Mouse (Mus musculus) ES-E14 (cell line): ENCODE data around the gene Gp9.

Experiments used
- CHD2 ChIP-seq: IDR thresholded peaks from 2 replicates; pipeline ENCODE4 v1.6.1; 2014; ENCODE audit warnings: mild to moderate bottlenecking, low read depth, low read length, inconsistent platforms
- HCFC1 ChIP-seq: IDR thresholded peaks from 2 replicates; pipeline ENCODE4 v1.6.1; 2012; ENCODE audit warnings: low read length, inconsistent platforms, borderline replicate concordance; ENCODE audit not compliant: insufficient read depth
- MAFK ChIP-seq: IDR thresholded peaks from 2 replicates; pipeline ENCODE4 v1.6.1; 2014; ENCODE audit warnings: mild to moderate bottlenecking, low read depth, low read length, inconsistent platforms; ENCODE audit not compliant: insufficient read depth
- ZC3H11A ChIP-seq: IDR thresholded peaks from 2 replicates; pipeline ENCODE4 v1.6.1; 2012; ENCODE audit warnings: low read depth, mild to moderate bottlenecking, inconsistent platforms, low read length, borderline replicate concordance

DNA sequence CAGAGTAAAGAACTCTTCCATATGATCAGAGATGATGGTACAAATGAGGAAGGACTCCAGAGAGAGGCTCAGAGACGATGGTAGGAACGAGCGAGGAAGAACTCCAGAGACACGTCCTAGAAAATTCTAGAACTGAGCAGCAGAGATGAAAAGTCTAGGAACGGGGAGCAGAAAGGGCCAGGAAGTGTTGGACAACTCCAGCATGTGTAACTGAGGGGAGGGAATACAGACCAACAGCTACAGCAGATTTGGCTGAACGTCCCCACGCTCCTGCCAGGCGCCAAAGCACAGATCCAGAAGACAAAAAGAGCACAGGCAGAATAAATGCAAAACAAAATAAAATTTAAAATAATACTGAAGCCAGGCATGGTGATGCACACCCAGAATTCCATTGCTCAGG is 21.0 kb upstream of the Gp9 start:
- TF ChIP-seq ZC3H11A (no peak), MAFK (no peak), HCFC1 (no peak), CHD2 (no peak)
